Mouse (Mus musculus): ENCODE measurements around the gene Uqcr11. TPM values are rescaled to one million over a fixed set of nuclear protein-coding genes. Genes with fewer than 3 reads are reported as not detected.

Uqcr11 gene
- 572 and 718 TPM in 2 replicates for polyA plus RNA-seq (2012; rRNA removed)
- 617 and 707 TPM in 2 replicates for polyA plus RNA-seq (2014; fragmentation: Nextera tagmentation; extraction: Ambion mirVana)

DNA sequence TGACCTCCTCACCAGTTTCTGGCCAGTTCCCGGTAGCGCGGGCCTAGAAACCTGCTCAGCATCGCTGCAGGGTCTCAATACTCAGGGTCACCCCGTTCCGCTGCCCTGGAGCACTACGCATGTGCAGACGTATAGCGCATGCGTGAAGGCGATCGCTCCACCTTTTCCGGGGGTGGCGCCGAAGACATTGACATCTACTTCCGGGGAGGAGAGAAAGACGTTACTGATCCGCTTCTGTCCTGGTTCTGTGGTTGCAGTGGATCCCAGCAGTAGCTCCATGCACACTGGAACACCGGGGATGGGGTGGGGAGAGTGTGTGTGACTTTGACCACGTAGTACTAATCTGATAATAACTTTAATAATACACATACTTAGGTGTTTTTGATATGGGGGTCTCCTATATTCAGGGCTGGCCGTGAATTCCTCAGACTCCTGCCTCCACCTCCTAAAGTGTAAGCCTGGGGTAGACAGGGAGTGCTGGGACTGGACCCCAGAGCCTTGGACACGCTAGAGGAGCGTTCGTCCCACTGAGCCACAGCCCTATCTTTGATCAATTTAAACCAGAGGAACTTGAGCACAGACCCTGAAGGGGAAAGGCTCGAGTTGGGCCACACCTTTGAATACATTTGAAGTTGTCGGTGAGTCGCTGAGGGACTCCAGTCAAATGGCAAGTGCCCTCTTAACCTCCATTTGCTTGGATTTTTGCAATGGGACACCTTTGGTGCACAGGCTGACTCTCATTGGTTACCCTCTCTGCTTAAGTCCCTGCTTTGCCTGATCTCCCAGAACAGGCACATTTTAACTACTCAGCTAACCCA lies at the start of gene Uqcr11:
Uqcr11 (minus strand) TSS at position 147 of the 818 bp plus-strand sequence.
- Histone ChIP-seq H3K4me1 (ENCODE audit: control insufficient read depth, insufficient read depth, low read length) (peaks cover 13% of the 10 kb centered on the region), H3K9ac (ENCODE audit: low read depth, low read length, severe bottlenecking) (peak within 1 kb of the TSS; percentile 77), H3K27ac (replicated peaks; ENCODE audit: low read depth, low read length) (peak within 1 kb of the TSS; percentile 72), H3K9me3 (ENCODE audit: control insufficient read depth, low read length) (no peaks in the 10 kb centered on the region), H3K4me2 (replicated peaks; ENCODE audit: low read depth, low read length, severe bottlenecking) (peak within 1 kb of the TSS; percentile 83), H3K27me3 (ENCODE audit: control insufficient read depth, insufficient read depth, low read length) (no peaks in the 10 kb centered on the region), H3K4me3 (replicated peaks; ENCODE audit: low read length) (peak within 1 kb of the TSS; percentile 85), H3K36me3 (ENCODE audit: control insufficient read depth, insufficient read depth, low read length) (peaks cover 53% of the 10 kb centered on the region)
- 0 out of 2 replicates have a peak, but pooled peaks have one; percentile 14 for TF ChIP-seq POLR2A (IDR thresholded peaks at IDR 0.05; ENCODE audit: borderline replicate concordance, extremely low read depth, insufficient read depth, insufficient read length)
- WGBS = 2% methylated on average over 27 of the region's 27 CpGs
- peak; percentile 93 for DNase-seq (ENCODE audit: low spot score)
- peak; percentile 80 for ATAC-seq (ENCODE audit: low FRiP score, low read depth)

DNA sequence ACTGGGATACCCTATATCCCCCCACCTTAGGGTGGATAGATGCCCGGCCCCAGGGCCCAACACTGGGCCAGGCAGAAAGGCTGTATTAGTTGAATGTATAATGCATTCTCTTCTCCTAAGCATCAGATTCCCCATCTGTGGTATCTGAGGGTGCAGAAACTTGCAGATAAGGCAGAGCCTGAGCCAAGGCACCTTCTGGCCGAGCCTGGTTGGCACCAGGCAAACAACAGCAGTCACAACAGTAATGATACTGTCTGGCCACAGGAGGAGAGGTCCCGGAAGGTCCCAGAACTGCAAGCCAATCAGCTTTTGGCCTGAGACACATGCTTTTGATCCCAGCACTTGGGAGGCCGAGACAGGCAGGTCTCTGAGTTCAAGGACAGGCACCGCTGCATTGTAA lies 49.1 kb upstream of the Uqcr11 start:
- H3K9me3 ChIP-seq (ENCODE audit: control insufficient read depth, low read length) = no peaks in the 10 kb centered on the region
- DNase-seq (ENCODE audit: low spot score) = no peak
- 79% methylated on average over 5 of the region's 5 CpGs for WGBS
- H3K4me3 ChIP-seq (replicated peaks; ENCODE audit: low read length) = no peak overlapping the region
- H3K4me2 ChIP-seq (replicated peaks; ENCODE audit: low read depth, low read length, severe bottlenecking) = no peak overlapping the region
- no peaks in the 10 kb centered on the region for H3K27me3 ChIP-seq (ENCODE audit: control insufficient read depth, insufficient read depth, low read length)
- no peaks in the 10 kb centered on the region for H3K4me1 ChIP-seq (ENCODE audit: control insufficient read depth, insufficient read depth, low read length)
- no peaks in the 10 kb centered on the region for H3K36me3 ChIP-seq (ENCODE audit: control insufficient read depth, insufficient read depth, low read length)
- H3K9ac ChIP-seq (ENCODE audit: low read depth, low read length, severe bottlenecking) = no peak overlapping the region
- TF ChIP-seq POLR2A (IDR thresholded peaks at IDR 0.05; ENCODE audit: borderline replicate concordance, extremely low read depth, insufficient read depth, insufficient read length) = no peak
- H3K27ac ChIP-seq (replicated peaks; ENCODE audit: low read depth, low read length) = no peak overlapping the region
- ATAC-seq (ENCODE audit: low FRiP score, low read depth) = no peak

DNA sequence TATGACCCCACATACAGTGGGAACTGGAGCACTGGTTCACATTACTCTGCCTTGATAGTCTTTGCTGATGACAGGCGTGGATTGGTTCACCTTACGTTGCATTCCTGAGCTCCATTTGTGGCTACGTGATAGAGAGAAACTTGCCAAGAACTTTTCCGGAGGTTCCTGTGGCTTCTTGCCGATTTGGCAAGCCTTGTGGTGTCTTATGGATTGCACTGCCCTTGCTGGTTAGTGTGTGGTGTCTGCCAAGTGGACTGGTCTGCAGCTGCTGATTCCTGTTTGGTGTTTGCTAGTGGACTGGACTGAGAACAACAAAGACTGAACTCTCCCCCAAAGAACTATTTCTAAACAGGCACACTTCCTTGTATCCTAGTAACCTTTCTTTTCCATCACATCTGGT lies 48.2 kb upstream of the Uqcr11 start:
- DNase-seq (ENCODE audit: low spot score) (no peak), ATAC-seq (ENCODE audit: low FRiP score, low read depth) (no peak)
- Histone ChIP-seq H3K27ac (replicated peaks; ENCODE audit: low read depth, low read length) (no peak overlapping the region), H3K9ac (ENCODE audit: low read depth, low read length, severe bottlenecking) (no peak overlapping the region), H3K27me3 (ENCODE audit: control insufficient read depth, insufficient read depth, low read length) (no peaks in the 10 kb centered on the region), H3K4me2 (replicated peaks; ENCODE audit: low read depth, low read length, severe bottlenecking) (no peak overlapping the region), H3K36me3 (ENCODE audit: control insufficient read depth, insufficient read depth, low read length) (no peaks in the 10 kb centered on the region), H3K4me3 (replicated peaks; ENCODE audit: low read length) (no peak overlapping the region), H3K4me1 (ENCODE audit: control insufficient read depth, insufficient read depth, low read length) (no peaks in the 10 kb centered on the region), H3K9me3 (ENCODE audit: control insufficient read depth, low read length) (no peaks in the 10 kb centered on the region)
- TF ChIP-seq POLR2A (IDR thresholded peaks at IDR 0.05; ENCODE audit: borderline replicate concordance, extremely low read depth, insufficient read depth, insufficient read length) = no peak
- 81% methylated on average over 5 of the region's 5 CpGs for WGBS

DNA sequence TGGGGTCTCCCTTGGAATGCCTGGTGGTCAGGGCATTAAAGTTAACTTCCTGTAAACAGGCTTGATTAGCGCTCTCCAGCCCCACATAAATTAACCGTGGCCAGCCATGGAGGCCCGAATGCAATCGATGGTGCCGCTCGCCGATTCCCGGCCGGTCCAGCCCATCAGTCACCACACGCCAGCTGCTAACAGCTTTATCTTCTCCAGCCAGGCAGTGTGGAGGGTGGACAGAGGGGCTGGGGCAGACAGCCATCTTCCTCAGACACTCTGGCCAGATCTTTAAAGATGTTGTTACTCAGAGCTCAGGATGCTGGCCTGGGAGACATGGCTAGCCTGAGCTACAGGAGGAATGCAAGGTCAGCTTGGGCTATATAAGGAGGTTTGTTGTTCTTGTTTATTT lies 47.0 kb upstream of the Uqcr11 start:
- Histone ChIP-seq H3K9me3 (ENCODE audit: control insufficient read depth, low read length) (no peaks in the 10 kb centered on the region), H3K4me2 (replicated peaks; ENCODE audit: low read depth, low read length, severe bottlenecking) (no peak overlapping the region), H3K4me1 (ENCODE audit: control insufficient read depth, insufficient read depth, low read length) (no peaks in the 10 kb centered on the region), H3K27me3 (ENCODE audit: control insufficient read depth, insufficient read depth, low read length) (no peaks in the 10 kb centered on the region), H3K9ac (ENCODE audit: low read depth, low read length, severe bottlenecking) (no peak overlapping the region), H3K4me3 (replicated peaks; ENCODE audit: low read length) (no peak overlapping the region), H3K36me3 (ENCODE audit: control insufficient read depth, insufficient read depth, low read length) (no peaks in the 10 kb centered on the region), H3K27ac (replicated peaks; ENCODE audit: low read depth, low read length) (no peak overlapping the region)
- ATAC-seq (ENCODE audit: low FRiP score, low read depth) (no peak), DNase-seq (ENCODE audit: low spot score) (no peak)
- 36% methylated on average over 10 of the region's 10 CpGs for WGBS
- TF ChIP-seq POLR2A (IDR thresholded peaks at IDR 0.05; ENCODE audit: borderline replicate concordance, extremely low read depth, insufficient read depth, insufficient read length) = no peak

DNA sequence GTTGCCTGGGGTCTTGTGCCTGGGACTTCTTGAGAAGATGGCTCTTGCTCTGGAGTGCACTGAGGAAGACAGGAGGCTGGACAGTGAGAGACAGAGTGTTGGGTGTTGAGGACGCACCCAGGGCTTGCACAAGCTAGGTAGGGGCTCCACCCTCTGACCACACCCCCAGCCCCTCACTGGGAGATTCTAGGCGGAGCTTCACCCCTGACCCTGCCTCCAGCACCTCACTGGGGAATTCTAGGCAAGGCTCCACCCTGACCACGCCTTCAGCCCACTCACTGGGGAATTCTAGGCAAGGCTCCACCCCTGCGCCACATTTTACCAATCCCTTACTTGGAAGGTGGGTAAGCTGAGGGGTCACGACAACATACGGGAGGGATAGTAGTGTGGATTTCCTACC lies 44.0 kb upstream of the Uqcr11 start:
- WGBS = 9% methylated on average over 6 of the region's 6 CpGs

More for the DNA sequence above, 44.0 kb upstream of the Uqcr11 start:
- H3K36me3 ChIP-seq (ENCODE audit: control insufficient read depth, insufficient read depth, low read length) = no peaks in the 10 kb centered on the region
- no peak overlapping the region for H3K4me3 ChIP-seq (replicated peaks; ENCODE audit: low read length)
- ATAC-seq (ENCODE audit: low FRiP score, low read depth) (no peak), DNase-seq (ENCODE audit: low spot score) (no peak)
- no peak overlapping the region for H3K4me2 ChIP-seq (replicated peaks; ENCODE audit: low read depth, low read length, severe bottlenecking)
- H3K4me1 ChIP-seq (ENCODE audit: control insufficient read depth, insufficient read depth, low read length) = no peaks in the 10 kb centered on the region
- 0 out of 2 replicates have a peak, but pooled peaks cover 4% of the 10 kb centered on the region for H3K27me3 ChIP-seq (ENCODE audit: control insufficient read depth, insufficient read depth, low read length)
- no peak for TF ChIP-seq POLR2A (IDR thresholded peaks at IDR 0.05; ENCODE audit: borderline replicate concordance, extremely low read depth, insufficient read depth, insufficient read length)
- H3K9me3 ChIP-seq (ENCODE audit: control insufficient read depth, low read length) = no peaks in the 10 kb centered on the region
- no peak overlapping the region for H3K27ac ChIP-seq (replicated peaks; ENCODE audit: low read depth, low read length)
- no peak overlapping the region for H3K9ac ChIP-seq (ENCODE audit: low read depth, low read length, severe bottlenecking)
